Mouse (Mus musculus): ENCODE measurements around the gene Pfkp.

Gene Pfkp

DNA sequence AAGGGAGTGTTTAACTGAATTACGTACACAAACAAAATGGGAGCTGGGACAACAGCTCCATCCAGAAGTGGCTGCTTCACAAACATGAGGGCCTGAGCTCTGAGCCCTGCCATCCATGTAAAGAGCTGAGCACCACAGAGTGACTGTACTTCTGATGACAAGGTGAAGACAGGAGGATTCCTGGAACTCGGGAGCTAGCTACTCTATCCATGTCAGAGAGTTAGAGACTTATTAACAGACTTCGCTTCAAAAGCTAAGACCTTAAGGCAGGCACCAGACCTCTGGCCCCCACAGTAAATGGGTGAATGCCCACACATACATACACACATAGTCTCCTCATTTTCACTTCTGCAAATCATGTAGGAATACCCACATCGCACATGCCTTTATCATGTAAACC, 11.6 kb downstream of the Pfkp start:
- DNase-seq (ENCODE audit: low spot score), result no peak

- no peak for DNase-seq (ENCODE audit: low spot score)
Observed at GRCm38 (mm10) chr13:6636520-6636919, 12.1 kb downstream of the Pfkp start.

- no peak for DNase-seq (ENCODE audit: low spot score)
Observed at GRCm38 (mm10) chr13:6635138-6636076, 13.2 kb downstream of the Pfkp start.

- DNase-seq (ENCODE audit: low spot score), result no peak
Observed at GRCm38 (mm10) chr13:6634063-6634462, 14.5 kb downstream of the Pfkp start.

DNA sequence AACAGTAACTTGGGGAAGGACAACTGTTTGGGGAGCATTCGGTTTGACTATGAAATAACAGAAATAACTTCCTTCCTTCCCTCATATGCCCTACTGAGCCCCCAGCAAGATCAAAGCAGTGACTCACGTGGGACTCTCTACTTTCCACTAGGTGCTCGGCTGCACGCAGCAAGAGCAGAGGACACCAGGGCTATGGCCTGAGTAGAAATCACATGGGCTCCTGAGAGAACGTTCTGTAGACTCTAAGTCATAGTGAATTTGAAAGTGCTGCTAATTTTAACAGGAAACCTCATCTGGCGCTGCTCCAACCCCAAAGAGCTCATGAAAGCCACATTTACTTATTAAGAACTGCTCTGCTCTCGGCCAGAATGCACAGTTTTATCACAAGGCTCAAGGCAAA, 15.1 kb downstream of the Pfkp start:
- no peak for DNase-seq (ENCODE audit: low spot score)

DNA sequence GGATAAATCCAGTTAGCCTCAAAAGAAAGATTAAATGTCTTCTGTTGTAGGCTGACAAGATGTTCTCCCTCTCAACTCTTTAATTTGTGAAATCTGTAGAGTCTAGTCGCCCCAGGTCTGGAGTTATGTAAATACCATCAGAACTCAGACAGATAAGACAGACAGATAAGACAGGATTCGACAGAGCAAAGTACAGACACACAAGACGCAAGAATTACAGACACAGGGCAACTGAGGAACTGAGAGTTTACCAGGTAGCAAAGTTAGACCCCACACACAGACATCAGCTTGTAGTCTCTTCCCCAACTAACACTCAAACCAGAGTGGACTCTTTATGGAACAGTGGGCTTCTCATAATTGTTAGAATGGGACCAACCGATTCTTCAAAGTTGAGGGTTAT, 15.6 kb downstream of the Pfkp start:
- no peak for DNase-seq (ENCODE audit: low spot score)

- no peak for DNase-seq (ENCODE audit: low spot score)
Observed at GRCm38 (mm10) chr13:6632513-6632912, 16.1 kb downstream of the Pfkp start.

- no peak for DNase-seq (ENCODE audit: low spot score)
Observed at GRCm38 (mm10) chr13:6631772-6632510, 16.6 kb downstream of the Pfkp start.

- no peak for DNase-seq (ENCODE audit: low spot score)
Observed at GRCm38 (mm10) chr13:6630660-6631059, 17.9 kb downstream of the Pfkp start.

- no peak for DNase-seq (ENCODE audit: low spot score)
Observed at GRCm38 (mm10) chr13:6629927-6630326, 18.6 kb downstream of the Pfkp start.

- no peak for DNase-seq (ENCODE audit: low spot score)
Observed at GRCm38 (mm10) chr13:6628998-6629764, 19.4 kb downstream of the Pfkp start.

DNA sequence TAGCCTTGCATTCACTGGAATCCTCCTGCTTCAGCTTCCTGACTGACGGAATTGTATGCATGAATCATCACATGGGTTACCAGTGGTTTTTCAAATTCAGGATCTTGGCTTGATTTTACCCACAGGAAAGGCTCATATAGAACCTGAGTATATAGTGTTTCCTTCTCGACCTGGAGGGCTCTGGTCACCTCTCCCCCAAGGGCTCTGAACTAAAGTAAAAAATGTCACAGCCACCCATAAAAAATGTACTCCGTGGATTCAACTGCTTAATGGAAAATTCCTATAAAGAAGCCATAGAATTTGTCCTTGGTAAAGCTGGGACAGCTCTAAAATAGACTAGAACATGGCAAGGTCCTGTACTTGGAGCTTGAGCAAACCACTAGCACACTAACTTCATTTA, 20.3 kb downstream of the Pfkp start:
- no peak for DNase-seq (ENCODE audit: low spot score)

DNA sequence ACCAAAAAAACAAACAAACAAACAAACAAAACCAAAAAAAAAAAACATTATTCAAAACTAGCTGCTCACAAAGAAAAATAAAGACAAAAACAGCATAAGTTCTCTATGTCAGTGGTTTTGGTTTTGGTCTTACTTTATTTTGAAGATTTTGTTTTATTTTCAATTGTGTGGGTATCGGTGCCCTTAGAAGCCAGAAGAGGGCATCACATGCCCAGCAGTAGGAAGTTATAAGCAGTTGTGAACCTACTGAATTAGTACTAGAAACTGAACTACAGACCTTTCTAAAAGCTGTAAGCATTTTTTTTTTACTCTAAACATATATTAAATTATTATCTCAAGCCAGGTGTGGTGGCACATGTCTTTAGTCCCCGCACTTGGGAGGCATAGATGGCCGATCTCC, 21.2 kb downstream of the Pfkp start:
- no peak for DNase-seq (ENCODE audit: low spot score)

DNA sequence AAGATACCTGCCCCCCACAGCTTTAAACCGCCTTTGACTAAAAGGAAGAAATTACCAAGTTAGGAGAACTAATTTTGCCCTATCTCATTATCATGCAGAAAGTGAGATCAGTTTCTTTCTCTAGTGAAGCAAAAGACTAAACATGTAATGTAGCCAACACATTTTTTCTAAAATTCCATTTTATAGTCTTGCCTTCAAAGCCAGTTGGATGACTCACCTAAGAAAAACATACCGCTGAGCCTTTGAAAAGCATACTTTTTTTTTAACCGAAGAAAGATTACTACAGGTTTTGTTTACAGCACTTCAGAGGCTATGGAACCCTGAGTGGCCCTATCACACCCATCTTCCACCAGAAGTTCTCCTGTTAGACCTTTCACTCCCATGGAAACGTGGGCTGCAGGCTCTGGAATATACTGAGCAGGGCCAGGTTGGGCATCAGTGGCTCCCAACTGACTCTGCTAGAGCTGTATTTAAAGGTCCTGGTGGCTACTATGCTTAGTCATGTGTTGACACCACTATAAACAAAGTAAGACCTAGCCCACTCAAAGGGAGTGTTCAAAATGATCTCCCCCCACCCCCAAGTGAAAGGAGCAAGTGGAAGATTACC, 22.0 kb downstream of the Pfkp start:
- DNase-seq (ENCODE audit: low spot score), result no peak

- no peak for DNase-seq (ENCODE audit: low spot score)
Observed at GRCm38 (mm10) chr13:6625942-6626341, 22.6 kb downstream of the Pfkp start.

- no peak for DNase-seq (ENCODE audit: low spot score)
Observed at GRCm38 (mm10) chr13:6624604-6625003, 24.0 kb downstream of the Pfkp start.

- no peak for DNase-seq (ENCODE audit: low spot score)
Observed at GRCm38 (mm10) chr13:6624121-6624520, 24.5 kb downstream of the Pfkp start.

GRCm38 (mm10) chr13:6621831-6622230, 26.7 kb downstream of the Pfkp start:
- DNase-seq (ENCODE audit: low spot score), result no peak

- DNase-seq (ENCODE audit: low spot score), result no peak
Observed at GRCm38 (mm10) chr13:6620250-6620649, 28.3 kb downstream of the Pfkp start.

DNA sequence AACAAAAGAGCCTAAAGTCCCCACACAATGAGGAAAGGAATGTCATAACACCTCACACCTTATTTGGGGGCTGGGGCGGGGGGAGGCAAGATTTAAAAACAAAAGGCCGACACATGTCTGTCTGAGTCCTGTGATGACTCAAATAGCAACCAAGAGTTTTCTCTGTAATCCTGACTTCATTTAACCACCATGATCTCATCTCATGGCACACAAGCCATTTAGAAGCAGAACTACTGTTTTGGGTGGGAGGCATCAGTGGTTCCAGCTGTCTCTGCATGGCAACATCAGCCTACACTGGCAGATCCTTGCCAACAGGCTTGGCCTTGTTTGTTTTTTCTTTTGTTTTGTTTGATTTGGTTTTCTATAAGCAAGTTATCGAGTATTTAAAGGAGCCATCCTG, 29.9 kb downstream of the Pfkp start:
- no peak for DNase-seq (ENCODE audit: low spot score)

GRCm38 (mm10) chr13:6613690-6614445, 34.7 kb downstream of the Pfkp start:
- no peak for DNase-seq (ENCODE audit: low spot score)
